8 mouse cellular contexts compared by ENCODE assay signal in genomic region chr1:135199014-135199819, GRCm38 (mm10). TPM values are rescaled to one million over a fixed set of nuclear protein-coding genes. Genes with fewer than 3 reads are reported as not detected.
DNase-seq lines count a peak whose midpoint lies in the region; ATAC-seq lines count a peak whose summit lies in the region.

No protein-coding gene starts in this region.

- H3K4me1 ChIP-seq in forebrain, embryonic 12.5 days, result peaks cover 18% of the 10 kb centered on the region
- no peaks in the 10 kb centered on the region; the same call in 1 of the 2 replicates for H3K4me1 ChIP-seq in kidney, embryonic 14.5 days (ENCODE audit: control insufficient read depth, insufficient read depth, low read length)

- no peaks in the 10 kb centered on the region for H3K36me3 ChIP-seq in forebrain, embryonic 12.5 days (replicated peaks)
- H3K36me3 ChIP-seq in kidney, embryonic 14.5 days (ENCODE audit: control insufficient read depth, insufficient read depth, low read length), result no peaks in the 10 kb centered on the region

- H3K27ac ChIP-seq in forebrain, embryonic 12.5 days, result peak overlapping the region; percentile 50
- peak overlapping the region; percentile 39 for H3K27ac ChIP-seq in kidney, embryonic 14.5 days (ENCODE audit: low read depth, low read length)

- H3K4me3 ChIP-seq in forebrain, embryonic 12.5 days (replicated peaks), result peak overlapping the region; percentile 17
- 0 out of 2 replicates have a peak overlapping the region, but pooled peaks have one; percentile 3 for H3K4me3 ChIP-seq in kidney, embryonic 14.5 days (ENCODE audit: low read length)

- WGBS in forebrain, embryonic 12.5 days, result 2% methylated on average over 21 of the region's 21 CpGs
- 1% methylated on average over 19 of the region's 21 CpGs for WGBS in kidney, embryonic 14.5 days

- no peaks in the 10 kb centered on the region for H3K27me3 ChIP-seq in forebrain, embryonic 12.5 days
- no peaks in the 10 kb centered on the region for H3K27me3 ChIP-seq in kidney, embryonic 14.5 days (ENCODE audit: control insufficient read depth, insufficient read depth, low read length)

- H3K4me2 ChIP-seq in forebrain, embryonic 12.5 days, result peak overlapping the region; percentile 46
- H3K4me2 ChIP-seq in kidney, embryonic 14.5 days (replicated peaks; ENCODE audit: low read depth, low read length), result peak overlapping the region; percentile 31

- no peaks in the 10 kb centered on the region for H3K9me3 ChIP-seq in forebrain, embryonic 12.5 days
- H3K9me3 ChIP-seq in kidney, embryonic 14.5 days (ENCODE audit: control insufficient read depth, low read length), result no peaks in the 10 kb centered on the region

- peak; percentile 17 for DNase-seq in thymus, postnatal 14 days
- DNase-seq in thymus, postnatal 0 days (ENCODE audit: low spot score), result no peak
- DNase-seq in lung, postnatal 25 days (ENCODE audit: low spot score), result peak; percentile 43
- DNase-seq in thymus, postnatal 36 days, result peak; percentile 4 to 8
- no peak for DNase-seq in cerebellum, postnatal 25 days
- DNase-seq in adrenal gland, adult 18-20 months (ENCODE audit: low spot score in 2 of 2), result no peak

- peak; percentile 63 for ATAC-seq in forebrain, embryonic 12.5 days (ENCODE audit: low FRiP score)
- ATAC-seq in kidney, embryonic 14.5 days (ENCODE audit: low FRiP score, low TSS enrichment), result peak; percentile 76

- H3K9ac ChIP-seq in forebrain, embryonic 12.5 days, result no peak overlapping the region
- peak overlapping the region; percentile 24 for H3K9ac ChIP-seq in kidney, embryonic 14.5 days (ENCODE audit: low read depth, low read length)

RNA-seq across cellular contexts. Expression of gene Gpr37l1, which starts 31.7 kb away (rescaled TPM):
- 0.09 and 0.13 TPM in 2 replicates for polyA plus RNA-seq in thymus, postnatal 0 days (2015; fragmentation: Nextera tagmentation; extraction: Ambion mirVana)
- polyA plus RNA-seq in forebrain, embryonic 12.5 days (2016; fragmentation: Nextera tagmentation; extraction: Ambion mirVana), result not detected in 2 replicates
- polyA plus RNA-seq in kidney, embryonic 14.5 days (2014; fragmentation: Nextera tagmentation; extraction: Ambion mirVana), result not detected in 2 replicates
- total RNA-seq in adrenal gland, adult 18-20 months (2021), result 1 to 10 TPM in 1 of 2 experiments, under 1 TPM in 1; 0.86 to 1.6 TPM

RNA-seq across cellular contexts. Expression of gene Arl8a, which starts 52.6 kb away (rescaled TPM):
- 32.6 and 34.8 TPM in 2 replicates for polyA plus RNA-seq in thymus, postnatal 0 days (2015; fragmentation: Nextera tagmentation; extraction: Ambion mirVana)
- polyA plus RNA-seq in forebrain, embryonic 12.5 days (2016; fragmentation: Nextera tagmentation; extraction: Ambion mirVana), result 113 and 119 TPM in 2 replicates
- 32.0 and 44.5 TPM in 2 replicates for polyA plus RNA-seq in kidney, embryonic 14.5 days (2014; fragmentation: Nextera tagmentation; extraction: Ambion mirVana)
- total RNA-seq in adrenal gland, adult 18-20 months (2021), result 10 to 100 TPM; 54.1 to 54.7 TPM

RNA-seq across cellular contexts. Expression of gene Elf3, which starts 59.2 kb away (rescaled TPM):
- polyA plus RNA-seq in thymus, postnatal 0 days (2015; fragmentation: Nextera tagmentation; extraction: Ambion mirVana), result 4.4 and 5.0 TPM in 2 replicates
- polyA plus RNA-seq in forebrain, embryonic 12.5 days (2016; fragmentation: Nextera tagmentation; extraction: Ambion mirVana), result 1.3 TPM in 2 replicates
- polyA plus RNA-seq in kidney, embryonic 14.5 days (2014; fragmentation: Nextera tagmentation; extraction: Ambion mirVana), result 22.4 and 26.8 TPM in 2 replicates
- under 1 TPM in 1 of 2 experiments, not detected in 1; 0.19 TPM for total RNA-seq in adrenal gland, adult 18-20 months (2021)

Comparison
In these comparisons a context has a peak if more than half of its experiments do, and no peak if none do; other contexts are left out.
1. DNase-seq: peak in thymus, postnatal 14 days (single experiment), lung, postnatal 25 days (single experiment) and thymus, postnatal 36 days (2 of 2); none in thymus, postnatal 0 days (single experiment), cerebellum, postnatal 25 days (0 of 2) and adrenal gland, adult 18-20 months (0 of 2).